Mouse (Mus musculus) embryonic facial prominence, embryonic 15.5 days (tissue): ENCODE results near the gene Hbb-bh1. TPM values are rescaled to one million over a fixed set of nuclear protein-coding genes. Genes with fewer than 3 reads are reported as not detected.

Source experiments
- polyA plus RNA-seq: library from polyadenylated mRNA; unstranded; fragments of >200 nt; fragmentation: Nextera tagmentation; extraction: Ambion mirVana; gene quantifications from 2 replicates; pipeline ENCODE4 v1.2.1, GENCODE M21; 2015

The Hbb-bh1 gene
- polyA plus RNA-seq, 1 experiment from 2014 or later, result 4.7 TPM

Other genes with a start within 250 kb of the Hbb-bh1 start
- 0.20 TPM in 1 of 2 replicates, not detected in the other for gene Olfr619, start 242.6 kb downstream of the Hbb-bh1 start, polyA plus RNA-seq
- 0.21 and 0.24 TPM in 2 replicates for gene Olfr620, start 230.6 kb downstream of the Hbb-bh1 start, polyA plus RNA-seq
- gene Olfr622, start 200.5 kb downstream of the Hbb-bh1 start, polyA plus RNA-seq, result 0.29 and 0.68 TPM in 2 replicates
- not detected in 2 replicates for gene Olfr623, start 179.5 kb downstream of the Hbb-bh1 start, polyA plus RNA-seq
- gene Olfr624, start 172.0 kb downstream of the Hbb-bh1 start, polyA plus RNA-seq, result 0.04 and 0.07 TPM in 2 replicates
- gene Olfr625-ps1, start 160.4 kb downstream of the Hbb-bh1 start, polyA plus RNA-seq, result not detected in 2 replicates
- gene Olfr243, start 128.5 kb downstream of the Hbb-bh1 start, polyA plus RNA-seq, result 0.17 TPM in 1 of 2 replicates, not detected in the other
- gene Olfr628, start 112.8 kb downstream of the Hbb-bh1 start, polyA plus RNA-seq, result not detected in 2 replicates
- gene Olfr629, start 98.2 kb downstream of the Hbb-bh1 start, polyA plus RNA-seq, result 0.09 TPM in 1 of 2 replicates, not detected in the other
- not detected in 2 replicates for gene Olfr630, start 85.8 kb downstream of the Hbb-bh1 start, polyA plus RNA-seq
- 0.25 and 0.43 TPM in 2 replicates for gene Olfr69, start 71.6 kb downstream of the Hbb-bh1 start, polyA plus RNA-seq
- 0.12 TPM in 1 of 2 replicates, not detected in the other for gene Olfr68, start 63.5 kb downstream of the Hbb-bh1 start, polyA plus RNA-seq
- not detected in 2 replicates for gene Olfr67, start 51.3 kb downstream of the Hbb-bh1 start, polyA plus RNA-seq
- 2,578 and 3,288 TPM in 2 replicates for gene Hbb-bt, start 29.2 kb downstream of the Hbb-bh1 start, polyA plus RNA-seq
- gene Hbb-bs, start 15.1 kb downstream of the Hbb-bh1 start, polyA plus RNA-seq, result 7,493 and 10,028 TPM in 2 replicates
- not detected in 2 replicates for gene Hbb-bh2, start 2.6 kb downstream of the Hbb-bh1 start, polyA plus RNA-seq
- gene Hbb-y, start 10.1 kb upstream of the Hbb-bh1 start, polyA plus RNA-seq, result 296 and 441 TPM in 2 replicates
- gene Olfr66, start 43.1 kb upstream of the Hbb-bh1 start, polyA plus RNA-seq, result not detected in 2 replicates
- gene Olfr64, start 51.3 kb upstream of the Hbb-bh1 start, polyA plus RNA-seq, result 0.04 and 0.11 TPM in 2 replicates
- gene Olfr65, start 60.3 kb upstream of the Hbb-bh1 start, polyA plus RNA-seq, result 0.34 and 0.51 TPM in 2 replicates
- not detected in 2 replicates for gene Olfr631, start 85.7 kb upstream of the Hbb-bh1 start, polyA plus RNA-seq
- not detected in 2 replicates for gene Olfr632, start 91.2 kb upstream of the Hbb-bh1 start, polyA plus RNA-seq
- not detected in 2 replicates for gene Olfr633, start 101.3 kb upstream of the Hbb-bh1 start, polyA plus RNA-seq
- gene Olfr635, start 128.0 kb upstream of the Hbb-bh1 start, polyA plus RNA-seq, result 0.07 TPM in 2 replicates
- gene Olfr638, start 155.6 kb upstream of the Hbb-bh1 start, polyA plus RNA-seq, result not detected in 2 replicates
- gene Olfr639, start 174.1 kb upstream of the Hbb-bh1 start, polyA plus RNA-seq, result 0.05 TPM in 2 replicates
- gene Olfr640, start 182.4 kb upstream of the Hbb-bh1 start, polyA plus RNA-seq, result 0.45 and 0.84 TPM in 2 replicates
- gene Olfr641, start 192.3 kb upstream of the Hbb-bh1 start, polyA plus RNA-seq, result 0.12 and 0.23 TPM in 2 replicates
- gene Olfr642, start 209.5 kb upstream of the Hbb-bh1 start, polyA plus RNA-seq, result 0.08 TPM in 1 of 2 replicates, not detected in the other
- 0.03 and 0.12 TPM in 2 replicates for gene 4930516K23Rik, start 218.3 kb upstream of the Hbb-bh1 start, polyA plus RNA-seq
- 0.13 and 0.32 TPM in 2 replicates for gene Olfr644, start 228.7 kb upstream of the Hbb-bh1 start, polyA plus RNA-seq
- 0.04 and 0.24 TPM in 2 replicates for gene Olfr645, start 242.3 kb upstream of the Hbb-bh1 start, polyA plus RNA-seq